Mouse (Mus musculus): ENCODE data around the gene Olfr1389. TPM values are rescaled to one million over a fixed set of nuclear protein-coding genes. Genes with fewer than 3 reads are reported as not detected.

Olfr1389 gene
- polyA plus RNA-seq, 1 experiment from 2014 or later: 0.05 TPM

Other genes starting within 250 kb of the Olfr1389 start
- gene Btnl9, start 235.9 kb upstream of the Olfr1389 start, polyA plus RNA-seq (2015; fragmentation: Nextera tagmentation; extraction: Ambion mirVana): 1.7 and 2.2 TPM in 2 replicates
- 36.0 and 36.7 TPM in 2 replicates for gene Zfp62, start 219.8 kb upstream of the Olfr1389 start, polyA plus RNA-seq (2015; fragmentation: Nextera tagmentation; extraction: Ambion mirVana)
- 71.7 and 75.4 TPM in 2 replicates for gene Mgat1, start 178.9 kb upstream of the Olfr1389 start, polyA plus RNA-seq (2015; fragmentation: Nextera tagmentation; extraction: Ambion mirVana)
- gene Olfr1393, start 144.8 kb upstream of the Olfr1389 start, polyA plus RNA-seq (2015; fragmentation: Nextera tagmentation; extraction: Ambion mirVana): 0.11 TPM in 1 of 2 replicates, not detected in the other
- not detected in 2 replicates for gene Olfr1392, start 137.8 kb upstream of the Olfr1389 start, polyA plus RNA-seq (2015; fragmentation: Nextera tagmentation; extraction: Ambion mirVana)
- gene Olfr10, start 118.3 kb upstream of the Olfr1389 start, polyA plus RNA-seq (2015; fragmentation: Nextera tagmentation; extraction: Ambion mirVana): not detected in 2 replicates
- gene Olfr1391, start 100.3 kb upstream of the Olfr1389 start, polyA plus RNA-seq (2015; fragmentation: Nextera tagmentation; extraction: Ambion mirVana): 0.08 TPM in 1 of 2 replicates, not detected in the other
- not detected in 2 replicates for gene Olfr1390, start 87.9 kb upstream of the Olfr1389 start, polyA plus RNA-seq (2015; fragmentation: Nextera tagmentation; extraction: Ambion mirVana)
- 0.12 TPM in 2 replicates for gene Olfr1388, start 13.6 kb downstream of the Olfr1389 start, polyA plus RNA-seq (2015; fragmentation: Nextera tagmentation; extraction: Ambion mirVana)
- gene Olfr1387, start 32.3 kb downstream of the Olfr1389 start, polyA plus RNA-seq (2015; fragmentation: Nextera tagmentation; extraction: Ambion mirVana): 0.23 TPM in 1 of 2 replicates, not detected in the other
- 0.19 TPM in 1 of 2 replicates, not detected in the other for gene Olfr1386, start 42.0 kb downstream of the Olfr1389 start, polyA plus RNA-seq (2015; fragmentation: Nextera tagmentation; extraction: Ambion mirVana)
- gene Olfr1385, start 66.0 kb downstream of the Olfr1389 start, polyA plus RNA-seq (2015; fragmentation: Nextera tagmentation; extraction: Ambion mirVana): not detected in 2 replicates
- gene Olfr1384, start 83.7 kb downstream of the Olfr1389 start, polyA plus RNA-seq (2015; fragmentation: Nextera tagmentation; extraction: Ambion mirVana): not detected in 2 replicates
- 0.12 TPM in 1 of 2 replicates, not detected in the other for gene Olfr1383, start 96.6 kb downstream of the Olfr1389 start, polyA plus RNA-seq (2015; fragmentation: Nextera tagmentation; extraction: Ambion mirVana)
- gene Olfr1382, start 105.2 kb downstream of the Olfr1389 start, polyA plus RNA-seq (2015; fragmentation: Nextera tagmentation; extraction: Ambion mirVana): not detected in 2 replicates
- gene Olfr1381, start 120.4 kb downstream of the Olfr1389 start, polyA plus RNA-seq (2015; fragmentation: Nextera tagmentation; extraction: Ambion mirVana): not detected in 2 replicates
- gene Olfr1380, start 133.8 kb downstream of the Olfr1389 start, polyA plus RNA-seq (2015; fragmentation: Nextera tagmentation; extraction: Ambion mirVana): 0.11 TPM in 1 of 2 replicates, not detected in the other
- gene Flt4, start 186.2 kb downstream of the Olfr1389 start, polyA plus RNA-seq (2015; fragmentation: Nextera tagmentation; extraction: Ambion mirVana): 5.5 and 5.9 TPM in 2 replicates
- not detected in 2 replicates for gene Scgb3a1, start 240.5 kb downstream of the Olfr1389 start, polyA plus RNA-seq (2015; fragmentation: Nextera tagmentation; extraction: Ambion mirVana)